Mouse (Mus musculus) T-helper 17 cell (primary cell): ENCODE results near the gene Wnt6.
"Not testable (repeated sequence)": the region's sequence is repeated elsewhere in the genome, so short reads cannot be mapped to it uniquely, and the experiment has no call there.

ENCODE experiments used
- in situ Hi-C, 2 experiments: fragments of 300-600 bp; cut with MboI, MseI; formaldehyde crosslinking; loops; 1 replicate in 1 of 2; 2 replicates in 1 of 2; pipeline ENCODE4 v1.15.1; 2025; ENCODE audit warnings: high pct_unique_total_duplicates in 2 of 2

Wnt6 gene

DNA sequence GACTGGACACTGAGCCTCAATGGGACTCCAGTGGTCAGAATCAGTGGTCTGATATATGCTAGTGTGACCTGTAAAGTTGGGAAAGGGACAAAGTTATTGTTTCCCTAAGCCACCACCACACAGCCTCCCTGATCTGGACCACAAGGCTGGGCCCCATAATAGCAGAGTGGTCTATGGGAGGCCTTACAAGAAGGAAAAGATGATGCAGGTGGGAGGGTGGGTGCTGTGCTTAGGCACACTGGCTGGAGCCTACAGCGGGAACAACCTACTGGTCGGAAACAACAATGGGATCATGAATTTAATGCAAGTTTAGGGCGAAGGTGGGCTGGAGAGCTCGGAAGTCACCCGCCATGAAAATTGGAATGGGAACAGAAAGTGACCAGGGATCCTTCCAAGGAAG is 34.2 kb downstream of the Wnt6 start:
- in situ Hi-C loops = loop anchor here in 1 of 2 experiments (5.0 kb wide), 2 partner anchors 34 to 331 kb away; partner anchors contain the start of gene Wnt6

DNA sequence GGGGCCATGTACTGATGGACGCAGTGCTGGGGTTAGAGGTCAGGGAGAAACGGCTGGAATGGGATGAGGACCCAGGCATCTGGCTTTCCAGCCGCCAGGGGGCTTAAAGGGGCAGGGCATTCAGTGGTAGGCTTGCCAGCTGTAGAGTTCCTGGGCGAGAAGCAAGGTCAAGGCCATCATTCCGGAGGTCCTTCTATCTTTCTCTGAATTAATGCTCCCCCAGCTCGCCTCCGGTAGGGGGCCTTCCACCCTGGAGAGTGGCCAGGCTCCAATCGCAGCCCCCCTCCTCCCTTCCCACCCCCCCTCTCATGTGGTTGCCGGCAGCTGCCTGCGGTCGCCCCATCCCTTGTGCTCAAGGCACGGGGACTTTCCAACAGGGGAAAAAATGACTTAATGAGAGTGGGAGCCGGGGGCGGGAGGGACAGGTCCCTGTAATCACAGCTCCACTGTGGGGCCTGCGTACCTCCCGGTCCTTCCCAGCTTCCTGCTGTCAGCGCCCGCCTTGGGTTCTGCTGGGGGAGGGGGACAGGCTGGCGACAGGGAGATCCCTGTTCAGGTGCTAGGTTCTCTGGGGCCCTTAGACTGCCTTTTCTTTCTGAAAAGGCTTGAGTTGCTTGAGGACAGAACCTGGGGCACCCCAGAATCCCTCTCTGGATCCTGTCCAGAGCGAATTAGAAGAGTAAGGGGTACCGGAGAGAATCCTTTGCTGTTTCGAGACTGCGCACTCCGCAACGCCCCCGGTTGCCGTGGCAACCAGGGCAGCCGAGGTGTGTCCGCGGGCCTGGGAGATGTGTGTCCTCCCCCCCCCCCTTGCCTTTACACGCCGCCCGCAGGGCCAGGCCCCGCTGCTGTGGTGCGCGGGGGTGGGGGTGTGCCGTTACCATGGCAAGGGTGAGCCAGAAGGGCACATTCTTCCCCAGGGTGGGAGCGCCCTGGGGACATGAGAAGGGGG is 34.9 kb downstream of the Wnt6 start:
- in situ Hi-C loops = loop anchor here in 1 of 2 experiments (5.0 kb wide), 2 partner anchors 34 to 331 kb away; partner anchors contain the start of gene Wnt6

DNA sequence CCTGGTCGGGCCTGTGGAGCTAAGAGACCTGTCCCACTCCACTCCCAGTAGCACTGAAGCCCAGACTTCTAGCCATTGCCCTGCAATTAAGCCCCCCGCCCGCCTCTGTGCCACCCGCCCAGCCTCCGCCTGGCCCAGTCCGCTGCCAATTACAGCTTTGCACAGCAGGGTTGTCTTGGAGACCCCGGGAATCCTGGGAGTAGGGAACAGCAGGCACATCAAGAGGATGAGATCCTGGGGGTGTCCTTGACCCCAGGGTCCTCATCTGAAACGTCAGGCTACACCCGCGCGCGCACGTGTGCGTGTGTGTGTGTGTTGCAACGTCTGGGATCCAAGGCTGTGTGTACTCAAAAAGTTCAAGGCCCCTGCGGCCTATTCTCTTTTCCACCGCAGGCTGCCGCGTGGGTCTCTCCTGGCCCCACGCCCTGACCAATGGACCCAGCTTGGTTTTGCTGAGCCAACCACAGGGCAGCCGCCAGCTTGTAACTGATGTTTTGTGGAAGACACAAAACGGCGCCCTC is 35.9 kb downstream of the Wnt6 start:
- in situ Hi-C loops = loop anchor here in 1 of 2 experiments (5.0 kb wide), 2 partner anchors 35 to 330 kb away; partner anchors contain the start of gene Wnt6

DNA sequence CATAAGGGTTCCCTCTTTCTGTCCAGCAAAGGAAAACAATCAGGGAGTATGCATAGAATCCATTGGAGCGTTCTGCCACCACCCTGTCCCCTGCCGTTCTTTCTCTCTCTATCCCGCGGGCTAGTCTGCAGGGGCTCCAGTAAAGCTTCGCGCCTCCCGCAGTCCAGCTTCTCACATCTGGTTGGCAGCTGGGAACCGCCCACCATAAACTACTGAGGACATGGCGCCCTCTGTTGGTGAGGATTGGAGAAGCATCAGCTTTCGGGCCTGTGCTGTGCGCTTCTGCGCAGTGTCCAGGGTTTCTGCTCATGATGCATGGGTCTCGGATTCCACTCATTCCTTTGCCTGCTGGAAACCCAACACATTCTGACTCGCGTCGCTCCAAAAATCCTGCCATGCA is 36.4 kb downstream of the Wnt6 start:
- in situ Hi-C loops = loop anchor here in 1 of 2 experiments (5.0 kb wide), 2 partner anchors 36 to 329 kb away; partner anchors contain the start of gene Wnt6

DNA sequence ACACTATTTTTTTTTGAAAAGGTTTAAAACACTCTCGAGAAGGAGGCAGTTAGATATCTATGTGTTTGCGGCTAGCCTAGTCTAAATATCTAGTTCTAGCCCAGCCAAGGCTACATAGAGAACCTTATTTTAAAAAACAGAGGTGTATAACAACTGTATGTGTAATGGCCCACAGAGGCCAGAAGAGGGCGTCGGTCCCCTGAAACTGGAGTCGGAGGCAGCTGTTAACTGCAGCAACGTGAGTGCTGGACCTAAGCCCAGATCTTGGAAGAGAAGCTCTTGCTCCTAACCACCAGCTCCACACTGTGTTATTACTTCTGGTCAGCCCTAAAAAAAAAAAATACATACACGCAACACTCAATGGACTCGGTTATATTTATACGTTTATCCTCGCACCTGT is 37.3 kb downstream of the Wnt6 start:
- in situ Hi-C loops = loop anchor here in 1 of 2 experiments (5.0 kb wide), 2 partner anchors 37 to 328 kb away; partner anchors contain the start of gene Wnt6

DNA sequence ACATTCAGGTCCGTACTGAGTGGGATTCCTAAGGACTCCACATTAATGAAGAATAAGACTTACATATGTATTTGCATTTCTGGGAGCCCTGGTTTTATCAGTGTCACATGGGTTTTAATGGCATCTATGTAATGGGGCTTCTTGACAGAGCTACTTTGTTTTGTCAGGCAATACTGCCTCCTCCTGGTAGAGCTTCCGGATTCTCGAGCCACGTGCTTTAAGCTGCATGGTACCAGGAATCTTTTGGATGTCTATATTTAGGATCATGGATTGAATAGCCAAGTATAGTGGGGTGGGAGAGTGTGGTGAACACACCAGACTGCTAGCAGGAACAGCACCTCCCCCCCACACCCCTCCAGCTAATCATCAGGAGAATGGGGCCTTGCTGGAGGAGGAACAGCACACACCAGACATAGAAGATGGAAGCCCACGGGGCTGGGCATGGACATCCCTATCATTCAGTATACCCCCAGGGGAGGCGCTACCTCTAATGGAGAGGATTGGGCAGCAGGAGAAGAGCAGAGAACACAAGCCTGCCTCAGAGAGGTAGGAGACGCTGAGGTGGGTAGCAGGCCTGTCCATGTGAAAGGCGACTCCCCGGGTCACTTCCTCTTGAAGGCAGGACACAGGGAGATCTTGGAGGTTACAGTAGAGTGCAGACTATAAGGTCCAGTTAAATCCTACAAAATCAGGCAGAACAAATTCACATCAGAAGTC is 43.4 kb downstream of the Wnt6 start:
- in situ Hi-C loops = loop anchor here in 1 of 2 experiments (5.0 kb wide), 1 partner anchor 317 kb away; the partner anchor contains the start of gene Slc23a3

DNA sequence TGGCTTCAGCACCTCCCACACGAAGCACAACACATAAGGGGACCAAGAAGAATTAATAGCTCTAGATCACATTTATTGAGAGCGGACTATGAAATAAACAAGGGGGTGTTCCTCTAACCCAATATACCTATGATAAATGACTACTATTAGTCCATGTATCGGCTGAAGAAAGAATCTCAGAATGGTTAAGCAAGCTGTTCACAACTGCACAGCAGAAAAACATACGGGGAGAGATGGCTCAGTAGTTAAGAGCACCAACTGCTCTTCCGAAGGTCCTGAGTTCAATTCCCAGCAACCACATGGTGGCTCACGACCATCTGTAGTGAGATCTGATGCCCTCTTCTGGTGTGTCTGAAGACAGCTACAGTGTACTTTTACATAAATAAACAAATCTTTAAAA is 44.3 kb downstream of the Wnt6 start:
- in situ Hi-C loops = loop anchor here in 1 of 2 experiments (5.0 kb wide), 1 partner anchor 316 kb away; the partner anchor contains the start of gene Slc23a3

DNA sequence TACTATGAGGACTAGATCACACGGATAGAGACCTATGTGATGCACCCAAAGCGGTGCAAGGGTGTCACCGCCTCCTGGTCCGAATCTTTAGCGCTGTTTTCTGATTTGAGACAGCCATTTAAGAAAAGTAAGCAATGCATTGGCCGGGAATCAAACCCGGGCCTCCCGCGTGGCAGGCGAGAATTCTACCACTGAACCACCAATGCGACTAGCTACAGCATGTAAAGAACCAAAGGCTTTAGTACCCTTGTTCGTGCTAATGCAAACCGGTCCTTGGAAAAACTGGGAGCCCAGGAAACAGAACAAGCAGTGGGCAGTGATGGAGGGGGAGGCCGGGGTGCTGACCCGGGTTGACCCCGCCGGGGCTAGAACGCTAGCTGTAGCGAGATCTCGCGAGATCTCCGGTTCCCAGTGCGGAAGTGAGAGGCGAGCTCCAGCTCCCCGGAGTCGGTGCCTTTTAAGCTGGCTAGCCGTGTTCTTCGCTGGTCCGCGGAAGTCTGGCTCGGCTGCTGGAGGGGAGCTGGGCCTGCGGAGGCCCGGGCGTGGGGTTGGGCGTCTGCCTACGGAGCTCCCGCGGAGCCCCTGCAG is 45.0 kb downstream of the Wnt6 start:
- in situ Hi-C loops = loop anchor here in 1 of 2 experiments (5.0 kb wide), 1 partner anchor 316 kb away; the partner anchor contains the start of gene Slc23a3

DNA sequence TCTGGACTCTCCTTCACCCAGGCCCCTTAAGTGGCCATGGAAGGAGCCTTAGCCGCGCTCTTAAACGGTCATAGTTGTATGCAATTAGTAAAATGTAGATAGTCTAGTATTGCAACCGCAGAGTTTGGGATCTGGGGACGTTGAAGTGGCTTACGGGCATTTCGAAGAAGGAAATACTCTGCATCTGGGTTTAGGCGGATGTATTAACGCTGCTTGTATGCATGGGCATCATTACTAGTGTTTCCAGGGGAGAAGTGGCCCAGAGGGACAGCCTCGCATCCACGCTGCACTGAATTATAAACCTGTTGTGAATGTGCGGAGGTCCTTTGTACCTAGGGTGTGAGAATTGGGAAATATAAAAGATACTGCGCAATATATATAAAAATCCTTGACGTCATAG is 45.5 kb downstream of the Wnt6 start:
- in situ Hi-C loops = loop anchor here in 1 of 2 experiments (5.0 kb wide), 1 partner anchor 315 kb away; the partner anchor contains the start of gene Slc23a3

DNA sequence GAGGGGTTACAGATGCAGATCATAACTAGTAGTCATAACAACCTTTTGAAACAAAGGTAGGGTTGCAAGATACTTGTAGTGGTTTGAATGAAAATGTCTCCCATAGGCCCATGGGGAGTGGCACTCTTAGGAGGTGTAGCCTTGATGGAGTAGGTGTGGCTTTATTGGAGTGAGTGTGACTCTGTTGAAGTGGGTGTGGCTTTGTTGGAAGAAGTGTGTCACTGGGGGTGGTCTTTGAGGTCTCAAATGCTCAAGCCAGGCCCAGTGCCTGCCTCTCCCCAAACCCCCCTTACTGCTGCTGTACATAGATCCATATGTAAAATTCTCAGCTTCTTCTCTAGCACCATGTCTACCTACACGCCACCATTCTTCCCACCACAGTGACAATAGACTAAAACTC is 46.8 kb downstream of the Wnt6 start:
- in situ Hi-C loops = loop anchor here in 1 of 2 experiments (5.0 kb wide), 1 partner anchor 314 kb away; the partner anchor contains the start of gene Slc23a3

DNA sequence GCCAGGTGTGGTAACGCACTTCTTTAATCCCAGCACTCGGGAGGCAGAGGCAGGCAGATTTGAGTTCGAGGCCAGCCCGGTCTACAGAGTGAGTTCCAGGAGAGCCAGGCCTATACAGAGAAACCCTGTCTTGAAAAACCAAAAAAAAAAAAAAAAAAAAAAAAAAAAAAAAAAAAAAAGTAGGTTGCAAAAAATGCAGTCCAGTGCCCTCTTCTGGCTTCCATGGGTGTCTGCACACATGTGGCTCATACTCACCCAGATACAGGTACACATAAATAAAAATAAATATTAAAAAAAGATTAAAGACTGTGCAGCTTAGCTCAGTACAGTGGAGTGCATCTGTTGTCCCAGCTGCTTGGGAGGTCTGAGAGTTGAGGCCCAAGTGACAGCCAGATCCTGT is 51.9 kb downstream of the Wnt6 start:
- in situ Hi-C loops = not testable (repeated sequence)

DNA sequence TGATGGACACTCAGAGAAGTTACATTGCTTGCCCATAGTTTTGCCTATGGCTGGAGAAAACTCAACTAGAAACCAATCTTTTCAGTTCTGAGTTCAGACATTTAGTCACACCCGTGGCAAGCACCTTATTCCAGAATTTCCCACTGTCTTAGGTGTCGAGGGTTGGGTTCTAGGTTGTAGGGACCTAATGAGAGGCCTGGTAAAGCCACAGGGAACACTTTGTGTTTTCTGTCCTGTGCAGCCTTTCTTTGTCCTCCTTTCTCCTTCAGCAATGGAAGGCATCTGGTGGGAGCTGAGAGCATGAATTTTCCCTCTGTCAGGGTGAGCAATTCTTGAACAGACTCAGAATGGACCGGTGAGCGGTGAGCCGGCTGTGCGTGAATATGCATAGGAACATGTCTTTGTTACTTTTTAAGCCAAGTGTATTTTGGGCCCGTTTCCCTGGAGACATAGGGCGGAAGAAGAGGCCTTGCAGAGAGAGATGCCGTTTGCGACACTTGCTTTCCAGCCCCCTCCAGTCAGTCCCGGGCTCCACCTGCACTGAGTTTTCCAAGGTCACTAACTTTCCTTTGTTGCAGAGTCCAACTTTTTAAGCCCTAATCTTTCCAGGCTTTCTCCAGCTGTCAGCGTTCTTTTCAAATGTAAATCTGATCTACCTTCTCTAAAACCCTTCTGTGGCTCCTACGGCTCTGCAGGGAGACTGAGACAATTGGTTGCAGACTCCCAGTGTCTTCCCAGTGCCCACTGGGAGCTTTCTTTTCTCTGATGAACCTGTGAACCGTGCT is 53.0 kb downstream of the Wnt6 start:
- in situ Hi-C loops = no loop called here

DNA sequence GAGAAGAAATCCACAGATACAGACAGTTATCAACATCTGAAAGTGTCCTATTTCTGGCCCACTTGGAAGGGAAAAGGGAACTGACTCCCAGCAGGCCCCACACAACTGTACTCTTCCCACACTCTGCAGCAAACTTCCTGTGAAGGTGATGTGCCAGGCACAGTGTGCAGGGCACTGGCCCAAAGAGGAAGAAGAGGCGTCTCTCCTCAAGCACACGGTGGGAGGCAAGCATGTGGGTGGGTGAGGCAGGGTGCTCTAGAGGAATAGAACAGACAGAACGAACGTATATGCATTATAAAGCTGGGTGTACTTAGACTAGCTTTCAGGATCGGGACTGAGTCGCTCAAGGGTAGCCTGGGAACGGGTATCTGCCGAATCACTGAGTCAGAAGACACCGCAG is 58.4 kb downstream of the Wnt6 start:
- in situ Hi-C loops = no loop called here

DNA sequence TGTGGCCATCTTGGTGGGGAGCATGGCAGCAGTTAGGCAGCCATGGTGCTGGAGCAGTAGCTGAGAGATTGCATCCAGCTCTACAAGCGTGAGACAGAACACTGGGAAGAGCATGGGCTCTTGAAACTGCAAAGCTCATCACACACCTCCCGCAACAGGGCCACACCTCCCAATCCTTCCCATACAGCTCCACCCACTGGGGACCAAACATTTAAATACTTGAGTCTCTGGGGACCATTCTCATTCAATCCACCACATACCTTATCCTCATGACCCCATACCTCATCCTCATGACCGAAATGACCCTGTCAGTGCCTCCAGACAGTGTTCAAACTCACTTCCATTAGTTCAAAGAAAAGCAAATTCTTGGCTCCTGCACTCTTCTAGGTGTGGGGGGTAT is 61.6 kb downstream of the Wnt6 start:
- in situ Hi-C loops = no loop called here
